Mouse (Mus musculus) cortical plate, adult 2 months (tissue): ENCODE results near the gene Zswim4.

Experiments
- CTCF ChIP-seq: fragments of 200-500 bp; IDR thresholded peaks from 2 replicates; pipeline ENCODE4 v1.5.1; 2011; ENCODE audit warnings: mild to moderate bottlenecking, control low read depth, low read length; ENCODE audit not compliant: insufficient read depth; ENCODE audit errors: extremely low read depth
- POLR2A ChIP-seq: fragments of 200-500 bp; IDR thresholded peaks from 2 replicates; pipeline ENCODE4 v1.6.1; 2011; ENCODE audit warnings: mild to moderate bottlenecking, low read length, control low read depth; ENCODE audit not compliant: insufficient read depth; ENCODE audit errors: extremely low read depth

- TF ChIP-seq CTCF (no peak), POLR2A (no peak)
These were observed 5.0 kb upstream of the Zswim4 start for GRCm38 (mm10) chr8:84241821-84242220.
